Mouse (Mus musculus): ENCODE data around the gene Ankrd60.

Ankrd60 gene

DNA sequence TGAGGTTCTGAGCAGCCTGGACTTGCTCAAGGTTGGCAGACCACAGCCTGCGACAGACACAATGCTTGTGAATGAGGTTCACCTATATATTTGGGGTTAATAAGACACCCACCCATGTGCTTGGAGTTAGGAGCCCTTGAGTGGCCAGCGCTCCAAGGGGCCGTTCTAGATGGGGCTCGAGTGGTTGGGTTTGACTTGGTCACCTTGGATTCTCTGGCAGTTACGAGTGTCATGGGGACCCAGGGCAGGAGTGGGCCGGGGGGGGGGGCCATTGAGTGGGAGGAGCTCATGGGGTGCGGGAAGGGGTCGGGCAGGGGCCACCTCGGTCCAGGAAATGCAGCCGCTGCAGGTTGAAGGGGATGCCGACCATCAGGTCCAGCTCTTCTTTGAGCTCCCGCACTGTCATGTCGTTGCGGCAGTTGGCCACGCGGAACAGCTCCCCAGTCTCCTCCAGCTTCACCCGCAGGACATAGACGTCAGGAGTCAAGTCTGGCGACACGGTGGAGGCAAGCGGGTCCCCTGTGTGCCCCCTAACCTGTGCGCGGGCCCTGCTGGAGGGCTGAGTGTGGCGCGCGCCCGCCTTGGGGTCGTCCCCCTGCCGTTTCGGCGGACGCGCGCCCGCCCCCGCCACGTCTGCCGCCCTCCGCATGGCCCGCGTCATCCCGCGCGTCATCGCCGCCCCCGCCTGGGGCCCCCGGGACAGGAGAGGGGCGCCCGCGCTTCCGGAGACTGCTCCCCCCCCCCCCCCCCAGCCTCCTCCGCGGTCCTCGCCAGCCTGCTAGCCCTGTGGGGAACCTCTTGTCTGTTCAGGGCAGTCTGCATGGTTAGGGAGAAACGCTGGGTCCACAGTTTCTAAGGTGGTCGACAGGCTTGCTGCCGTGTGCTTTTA is at the start of gene Ankrd60:
Gene Ankrd60 (minus strand): TSS at position 697 of the 889 bp plus-strand sequence.
- DNase-seq (ENCODE audit: low spot score), result no peak

DNA sequence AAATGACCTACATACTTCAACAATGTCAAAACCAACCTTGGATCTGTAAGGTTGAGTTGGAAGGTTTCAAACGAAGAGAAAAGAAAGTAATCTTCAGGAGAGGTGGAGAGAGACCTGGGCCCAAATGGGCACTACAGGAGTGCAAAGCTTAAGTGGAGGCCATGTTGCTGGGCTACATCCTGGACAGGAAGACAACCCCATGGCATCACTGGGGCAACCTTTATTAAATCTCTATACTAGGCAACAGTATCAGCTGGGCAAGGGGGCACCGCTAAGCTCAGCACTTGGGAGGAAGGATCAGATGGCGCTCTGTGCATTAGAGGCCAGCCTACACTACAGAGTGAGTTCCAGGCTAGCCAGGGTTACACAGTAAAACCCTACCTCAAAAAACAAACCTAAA is 47.6 kb upstream of the Ankrd60 start:
- no peak for DNase-seq (ENCODE audit: low spot score)

DNA sequence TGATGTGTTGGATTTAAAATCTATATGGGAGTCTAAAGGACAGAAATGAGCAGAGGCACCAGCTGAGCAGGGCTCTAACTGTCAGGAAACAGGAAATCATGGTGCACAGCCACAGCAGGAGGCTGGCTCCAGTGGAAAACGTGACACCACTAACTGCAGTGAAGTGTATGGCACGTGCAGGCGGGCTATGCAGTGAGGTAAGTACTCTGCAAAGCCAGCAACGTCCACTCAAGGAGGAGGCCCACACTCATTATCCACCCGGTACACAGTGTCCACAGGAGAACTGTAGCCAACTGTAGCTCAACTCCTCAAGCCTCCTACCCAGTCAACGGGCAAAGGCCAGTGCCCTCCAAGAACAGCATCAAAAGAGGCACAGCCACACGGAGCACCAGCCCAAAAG is 46.5 kb upstream of the Ankrd60 start:
- no peak for DNase-seq (ENCODE audit: low spot score)

DNA sequence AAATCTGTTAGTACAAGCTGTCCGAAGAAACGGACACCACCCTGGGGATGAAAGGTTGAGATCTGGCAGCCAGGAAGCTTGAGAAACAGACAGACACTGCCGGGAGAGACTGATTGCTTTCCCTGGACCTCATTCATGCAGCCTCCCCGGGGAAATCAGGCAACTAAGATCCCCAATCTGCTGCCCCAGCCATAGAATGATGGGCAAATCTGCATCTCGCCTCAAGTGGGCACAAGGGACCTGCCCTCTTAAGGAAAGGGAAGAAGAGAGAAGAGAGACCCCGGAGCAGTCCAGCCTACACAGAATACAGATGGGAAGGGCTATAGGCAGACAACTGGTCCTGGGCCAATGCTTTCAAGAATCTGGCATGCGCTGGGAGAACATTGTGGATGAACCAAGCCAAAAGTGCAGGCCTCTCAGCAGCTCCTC is 44.0 kb upstream of the Ankrd60 start:
- DNase-seq (ENCODE audit: low spot score), result no peak

DNA sequence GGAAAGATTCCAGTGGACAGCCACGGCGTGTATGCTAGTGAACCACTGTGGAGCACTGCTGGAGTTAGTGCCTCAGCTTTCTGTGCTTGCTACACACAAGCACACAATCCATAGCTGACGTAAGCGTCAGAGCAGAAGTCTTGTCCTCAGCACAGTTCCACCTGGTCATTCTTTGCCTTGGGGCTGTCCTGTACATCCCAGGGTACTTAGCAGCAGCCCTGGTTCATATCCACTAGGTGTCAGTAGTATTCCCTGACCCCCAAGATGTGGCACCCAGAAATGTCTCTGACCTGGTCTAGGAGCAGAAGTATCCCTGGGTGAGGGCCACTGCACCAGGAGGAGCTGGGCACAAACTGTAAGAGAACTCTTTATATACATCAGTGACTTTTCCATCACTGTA is 42.5 kb upstream of the Ankrd60 start:
- DNase-seq (ENCODE audit: low spot score), result no peak

DNA sequence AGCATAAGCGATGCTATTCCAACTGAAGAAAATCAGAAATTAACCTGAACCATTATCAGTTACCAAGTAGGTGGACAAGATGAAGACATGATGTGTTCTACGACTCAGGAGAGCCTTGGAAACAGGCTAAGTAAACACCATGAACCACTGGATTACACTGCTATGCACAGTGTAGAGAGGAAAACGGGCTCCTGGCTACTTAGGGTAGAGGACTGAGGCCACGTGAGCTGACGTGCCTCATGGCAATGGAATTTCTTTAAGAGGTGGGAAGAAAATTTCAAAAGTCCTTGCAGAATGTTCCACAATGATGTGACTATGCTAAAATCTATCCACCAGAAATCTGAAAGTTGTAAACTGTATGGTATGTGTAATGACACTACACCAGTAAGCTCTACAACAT is 41.0 kb upstream of the Ankrd60 start:
- no peak for DNase-seq (ENCODE audit: low spot score)

DNA sequence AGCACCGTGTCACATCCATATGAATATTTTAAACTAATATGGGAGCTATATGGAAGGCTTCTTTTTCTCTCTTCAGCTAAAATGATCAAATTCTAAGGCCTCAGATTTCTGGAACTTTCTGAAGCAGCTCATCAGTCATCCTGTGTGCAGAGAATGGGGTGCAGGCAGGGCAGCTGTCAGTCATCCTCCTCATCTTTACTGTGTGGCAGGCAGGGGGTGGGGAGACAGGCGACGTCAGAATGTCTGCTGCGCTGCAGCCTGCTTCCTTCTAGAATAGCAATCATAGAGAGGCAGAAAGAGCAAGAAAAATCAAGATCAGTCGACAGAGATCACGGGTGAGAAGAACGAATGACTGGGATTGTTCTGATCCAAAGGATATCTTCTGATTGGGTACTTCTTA is 38.0 kb upstream of the Ankrd60 start:
- DNase-seq (ENCODE audit: low spot score), result no peak

DNA sequence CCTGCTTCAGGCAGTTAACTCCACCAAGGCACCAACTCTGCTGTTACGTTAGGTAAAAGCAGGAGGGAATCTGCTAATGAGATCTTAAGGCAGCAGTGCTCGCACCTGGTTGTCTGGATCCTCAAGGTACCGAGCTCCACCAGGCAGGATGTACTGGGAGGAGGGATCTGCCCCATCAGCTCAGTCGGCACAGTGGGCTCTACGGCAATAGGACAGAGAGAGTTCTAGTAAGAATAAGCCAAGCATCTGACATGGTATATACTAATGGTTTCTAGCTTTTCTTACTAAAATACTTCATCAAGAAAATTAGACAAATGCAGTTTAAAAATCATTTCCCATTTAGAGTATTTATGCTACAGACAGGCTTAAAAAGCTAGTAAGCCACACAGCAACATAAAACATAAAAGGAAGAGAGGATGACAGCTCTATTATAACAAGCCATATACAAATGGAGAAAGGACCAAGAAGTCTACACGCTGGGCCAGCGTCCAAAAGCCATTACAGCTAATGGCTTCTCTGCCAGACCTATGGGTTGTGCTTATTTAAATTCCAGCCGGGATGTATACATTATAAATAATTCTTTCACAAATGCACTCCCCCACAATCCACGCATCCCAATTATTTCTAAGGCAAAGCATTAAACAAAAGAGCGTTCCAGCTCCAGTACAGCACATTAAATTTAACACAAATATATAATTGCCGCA is 37.4 kb upstream of the Ankrd60 start:
- DNase-seq (ENCODE audit: low spot score), result no peak

DNA sequence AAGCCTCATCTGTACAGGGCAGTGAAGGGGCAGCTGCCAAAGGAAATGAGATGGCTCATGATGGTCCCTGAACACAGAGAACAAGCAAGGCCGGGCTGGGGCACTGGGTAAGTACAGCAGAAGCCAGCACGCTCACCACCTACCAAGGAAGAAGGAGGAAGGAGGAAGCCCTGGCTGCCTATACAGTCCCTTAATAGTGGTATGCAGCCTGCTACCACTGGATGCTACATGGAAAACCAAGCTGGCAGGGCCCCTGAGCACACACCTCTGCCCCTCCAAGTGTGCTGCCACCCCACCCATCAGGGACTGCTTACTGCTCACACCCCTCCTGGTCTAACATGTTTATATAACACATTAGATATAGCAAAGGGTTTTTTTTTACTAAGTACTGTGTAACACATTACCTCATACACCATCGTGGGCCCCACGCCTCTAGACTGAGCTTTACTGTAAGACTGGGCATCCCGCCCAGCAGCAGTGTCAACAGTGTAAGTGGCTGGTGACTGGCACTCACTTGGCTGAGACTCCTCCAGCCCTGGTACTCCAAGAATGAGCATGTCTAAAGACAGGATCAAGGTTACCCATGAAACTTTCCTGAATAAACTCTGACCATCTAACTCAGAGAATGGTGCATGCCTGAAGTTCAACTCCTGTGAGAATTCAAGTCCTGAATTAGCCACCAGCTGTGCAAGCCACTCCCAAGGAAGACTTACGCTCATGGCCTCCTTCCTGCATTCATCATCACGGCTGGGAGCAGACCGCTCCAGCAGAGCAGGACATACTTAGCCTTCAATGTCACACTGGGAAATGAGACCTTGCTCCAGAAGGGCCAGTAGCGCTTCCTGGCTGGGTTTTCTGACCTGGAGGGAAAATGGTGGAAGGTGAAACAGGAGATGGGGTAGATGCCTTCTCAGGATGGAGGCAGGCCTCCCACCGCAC is 30.1 kb upstream of the Ankrd60 start:
- DNase-seq (ENCODE audit: low spot score), result no peak

DNA sequence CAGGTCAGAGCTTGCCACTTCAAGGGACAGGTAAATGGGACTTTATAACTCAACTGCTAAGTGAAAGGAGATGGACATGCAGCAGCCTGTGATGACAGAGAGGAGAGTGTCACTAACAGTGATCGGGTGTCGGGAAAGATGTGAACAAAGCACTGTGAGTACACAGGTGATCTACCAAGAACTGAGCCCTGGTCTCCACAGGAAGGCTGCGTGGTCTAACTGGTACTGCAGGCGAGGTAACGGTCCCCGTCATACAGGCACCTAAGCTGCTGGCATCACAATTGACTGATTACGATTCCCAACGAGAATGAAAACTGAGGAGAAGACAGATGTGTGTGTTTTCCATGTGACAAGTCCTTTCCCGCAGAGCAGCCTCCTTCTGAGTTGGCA is 28.2 kb upstream of the Ankrd60 start:
- no peak for DNase-seq (ENCODE audit: low spot score)

DNA sequence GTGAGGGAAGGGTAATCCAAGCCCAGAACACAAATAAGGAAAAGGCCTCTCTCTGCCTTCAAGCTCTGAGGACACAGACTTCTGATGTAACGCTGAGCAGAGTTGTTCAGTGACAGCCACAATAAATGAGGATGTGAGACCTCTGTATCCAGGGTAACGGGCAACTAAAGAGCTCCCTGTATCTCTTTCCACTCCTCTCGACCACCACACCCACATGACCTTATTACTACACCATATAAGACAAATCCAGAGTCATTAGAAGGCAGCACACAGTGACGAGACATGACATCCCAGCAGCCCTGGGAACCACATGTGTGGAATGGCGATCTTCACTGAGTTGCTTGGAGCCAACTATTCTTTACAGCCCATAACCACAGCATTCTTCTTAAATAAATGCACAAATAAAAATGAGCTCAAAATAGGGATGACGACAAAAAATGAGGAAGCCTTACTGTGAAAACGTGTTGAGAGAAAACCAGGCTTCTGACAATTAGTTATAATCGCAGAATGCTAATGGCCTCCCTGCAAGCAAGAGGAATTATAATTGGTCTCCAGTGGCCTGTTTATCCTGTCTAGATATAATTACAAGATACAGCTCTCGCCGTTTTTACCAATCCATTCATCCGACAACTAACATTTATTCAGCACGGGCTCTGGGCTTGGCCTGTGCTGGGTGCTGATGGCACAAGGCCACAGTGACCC is 27.7 kb upstream of the Ankrd60 start:
- DNase-seq (ENCODE audit: low spot score), result no peak

DNA sequence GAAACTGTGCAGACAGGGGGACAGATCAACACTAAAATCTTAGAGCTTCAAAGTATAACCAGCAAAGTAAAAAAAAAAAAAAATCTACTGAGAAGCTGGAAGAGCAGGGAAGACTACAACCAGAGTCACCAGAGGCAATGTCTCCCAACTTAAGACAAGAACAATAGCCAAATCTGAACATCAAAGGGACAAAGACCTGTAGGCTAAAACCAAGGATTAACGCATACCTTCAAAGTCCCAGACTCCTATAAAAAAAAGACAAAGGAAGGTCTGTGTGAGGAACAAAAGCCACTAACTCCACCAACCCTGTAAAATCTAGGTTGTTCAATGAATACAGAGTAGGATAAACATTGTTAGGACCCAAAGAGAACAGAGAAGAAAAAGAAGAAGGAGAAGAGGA is 23.7 kb upstream of the Ankrd60 start:
- DNase-seq (ENCODE audit: low spot score), result no peak

DNA sequence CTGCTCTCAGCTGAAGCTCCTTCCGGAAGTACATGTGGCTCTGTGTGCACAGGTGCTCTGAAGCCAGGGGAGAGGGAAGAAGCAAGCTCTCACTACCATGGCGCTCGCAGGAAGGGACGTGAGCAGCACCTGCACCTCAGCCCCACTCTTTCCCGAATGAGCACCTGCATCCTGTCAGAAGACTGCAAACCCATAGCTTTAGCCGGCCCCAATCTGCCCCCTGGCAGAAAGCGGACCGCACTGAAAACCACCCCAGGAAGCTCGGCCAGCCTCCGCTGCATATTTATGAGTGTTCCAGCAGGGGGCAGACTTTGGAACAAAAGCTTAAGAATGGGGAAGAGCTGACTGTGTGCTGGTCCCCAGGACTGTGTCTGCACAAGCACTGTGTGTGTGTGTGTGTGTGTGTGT is 17.2 kb upstream of the Ankrd60 start:
- DNase-seq (ENCODE audit: low spot score), result no peak

DNA sequence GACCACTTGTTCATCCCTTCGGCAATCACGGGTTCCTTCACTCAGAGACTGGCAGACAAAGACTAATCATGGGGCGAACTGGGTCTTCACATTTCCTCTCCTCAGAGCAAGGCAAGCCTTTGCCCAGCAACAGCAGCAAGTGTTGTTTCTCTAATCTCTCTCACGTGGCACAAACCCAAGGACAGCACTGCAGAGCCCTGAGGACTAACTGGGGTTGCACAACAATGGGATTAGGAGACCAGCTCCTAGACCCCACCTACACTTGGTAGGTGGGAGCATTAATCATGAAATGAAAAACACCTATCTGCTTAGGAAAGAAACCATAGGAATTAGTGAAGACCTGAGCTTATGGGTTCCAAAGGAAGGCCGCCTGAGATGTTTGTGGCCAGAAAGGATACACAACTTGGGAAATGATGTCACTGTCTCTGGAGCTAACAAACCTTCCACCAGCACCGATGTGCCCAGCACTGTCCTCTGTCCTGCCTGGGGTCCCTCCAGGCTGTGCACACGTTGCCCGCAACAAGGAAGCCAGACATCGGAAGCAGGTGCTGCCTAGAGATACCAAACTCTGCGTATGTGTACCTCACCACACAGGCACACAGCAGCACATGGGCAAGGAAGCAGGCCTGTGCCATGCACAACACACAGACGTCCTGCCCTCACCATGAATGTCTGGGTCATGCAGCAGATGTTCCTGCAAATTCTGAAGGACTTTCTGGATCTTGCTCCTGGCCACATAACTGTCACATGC is 16.3 kb upstream of the Ankrd60 start:
- DNase-seq (ENCODE audit: low spot score), result no peak

DNA sequence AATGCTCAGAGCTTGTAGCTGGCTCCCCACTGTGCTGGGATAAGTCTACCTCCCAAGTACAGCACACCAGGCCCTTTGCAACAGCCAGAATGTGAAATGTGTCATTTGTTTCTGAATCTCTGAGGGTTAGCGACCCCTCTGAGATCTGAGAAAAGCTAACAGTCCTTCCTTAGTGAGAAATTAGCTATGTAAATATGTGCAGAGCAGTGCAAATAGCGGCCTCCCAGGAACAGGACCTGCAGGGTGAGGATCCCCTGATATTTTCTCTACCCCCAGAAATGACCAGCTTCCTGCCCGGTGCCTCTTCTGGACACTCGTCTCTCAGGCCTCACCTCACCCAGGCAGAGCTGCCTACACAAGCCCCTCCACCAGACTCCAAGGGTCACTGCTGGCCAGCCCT is 15.7 kb upstream of the Ankrd60 start:
- DNase-seq (ENCODE audit: low spot score), result no peak

DNA sequence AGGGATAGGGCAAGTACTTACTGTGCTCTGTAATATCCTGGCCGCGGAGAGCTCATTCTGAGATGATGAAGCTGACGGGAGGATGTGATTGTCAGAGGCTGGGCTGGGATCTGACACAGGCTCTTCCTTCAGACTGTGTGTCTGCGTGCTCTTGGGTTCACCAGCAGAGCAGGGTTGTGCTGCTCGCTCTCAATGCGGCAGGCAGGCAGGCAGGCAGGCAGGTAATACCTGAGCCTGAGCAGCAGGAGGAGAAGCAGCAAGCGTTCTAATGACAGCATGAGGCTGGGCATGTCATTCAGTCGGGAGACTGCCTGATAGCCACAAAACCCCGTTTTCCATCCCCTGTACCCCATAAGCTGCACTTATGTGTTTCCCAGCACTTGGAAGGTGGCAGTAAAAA is 14.6 kb upstream of the Ankrd60 start:
- no peak for DNase-seq (ENCODE audit: low spot score)

DNA sequence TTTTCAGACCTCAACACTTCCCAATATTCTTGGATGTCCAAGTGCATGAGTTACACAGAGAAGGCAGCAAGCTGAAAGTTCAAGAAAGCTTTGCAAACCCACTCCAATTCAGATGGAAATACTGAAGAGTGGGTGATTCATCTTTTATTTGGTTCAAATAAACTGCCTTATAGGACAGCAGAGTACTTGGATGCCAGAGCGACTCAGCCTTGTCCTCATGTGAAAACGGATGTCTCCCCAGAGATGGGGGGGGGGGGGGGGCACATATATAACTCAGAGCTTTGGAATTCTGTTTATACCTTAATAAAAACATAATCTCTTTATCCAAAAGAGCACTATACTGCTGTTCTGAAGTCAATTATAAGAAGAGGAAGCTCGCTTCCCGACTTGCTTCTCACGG is 9.2 kb upstream of the Ankrd60 start:
- DNase-seq (ENCODE audit: low spot score), result no peak

DNA sequence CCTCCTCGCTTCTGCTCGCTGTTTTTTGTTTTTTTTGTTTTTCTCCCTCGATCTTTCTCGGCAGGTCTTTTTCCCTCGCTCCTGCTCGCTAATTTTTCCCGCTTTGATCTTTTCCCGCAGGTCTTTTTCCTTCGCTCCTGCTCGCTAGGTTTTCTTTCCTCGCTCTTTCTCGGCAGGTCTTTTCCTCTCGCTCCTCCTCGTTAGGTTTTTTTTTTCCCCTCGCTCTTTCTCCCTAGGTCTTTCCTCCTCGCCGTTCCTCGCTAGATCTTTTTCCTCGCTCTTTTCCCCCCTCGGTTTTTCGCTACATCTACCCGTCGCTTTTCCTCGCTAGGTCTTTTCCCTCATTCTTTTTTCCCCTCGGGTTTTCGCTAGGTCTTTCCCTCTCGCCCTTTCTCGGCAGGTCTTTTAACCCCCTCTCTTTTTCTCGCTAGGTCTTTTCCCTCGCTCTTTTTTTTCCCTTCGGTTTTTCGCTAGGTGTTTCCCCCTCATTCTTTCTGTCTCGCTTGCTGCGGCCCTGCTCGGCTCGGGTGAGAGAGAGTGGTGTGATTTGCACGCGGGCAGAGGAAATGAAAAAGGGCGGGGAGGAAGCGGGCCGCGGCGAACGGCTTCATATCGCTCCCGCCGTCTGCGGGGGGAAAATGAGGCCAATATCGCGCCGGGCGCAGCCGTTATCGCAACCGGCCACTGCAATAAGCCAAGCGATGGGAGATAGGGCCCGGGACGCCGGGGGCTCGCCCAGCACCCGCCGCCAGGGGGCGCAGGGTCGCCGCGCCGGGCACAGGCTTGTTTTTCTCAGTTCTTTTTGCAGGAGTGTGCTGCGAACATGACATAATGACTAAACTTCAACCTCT is 8.2 kb upstream of the Ankrd60 start:
- DNase-seq (ENCODE audit: low spot score), result peak; percentile 49

DNA sequence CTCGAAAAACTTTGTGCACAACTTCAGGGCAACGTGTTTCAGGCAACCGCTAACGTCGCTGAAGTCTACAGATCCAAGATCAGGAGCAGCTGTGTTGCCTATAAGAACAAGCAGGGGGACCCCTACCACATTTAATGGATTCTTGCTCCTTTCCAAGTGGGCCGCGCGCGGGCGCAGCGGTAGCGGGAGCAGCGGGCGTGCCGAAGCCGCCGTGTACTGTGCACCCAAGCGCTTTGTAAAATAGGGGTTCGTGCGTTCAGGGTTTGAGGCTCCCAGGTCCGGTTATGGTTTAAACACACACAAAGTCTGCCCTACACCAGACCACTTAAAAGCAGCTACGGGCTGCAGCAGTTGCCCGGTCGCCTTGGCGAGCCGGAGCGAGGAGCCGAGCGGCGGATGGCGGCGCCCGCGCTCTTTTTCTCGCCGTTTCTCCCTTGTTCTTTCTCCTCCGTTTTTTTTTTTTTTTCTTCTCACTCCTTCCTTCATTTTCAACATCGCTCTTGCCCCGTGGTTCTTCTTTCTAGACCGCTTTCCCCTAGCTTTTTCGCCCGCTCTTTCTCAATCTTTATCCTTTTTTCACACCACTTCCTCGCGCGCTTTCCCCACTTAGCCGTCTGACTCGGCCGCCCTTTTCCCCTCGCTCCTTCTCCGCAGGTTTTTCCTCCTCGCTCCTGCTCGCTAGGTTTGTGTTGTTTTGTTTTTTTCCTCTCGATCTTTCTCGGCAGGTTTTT is 7.4 kb upstream of the Ankrd60 start:
- peak; percentile 28 for DNase-seq (ENCODE audit: low spot score)

All from ovary, postnatal 10 days (tissue).